Mouse (Mus musculus) liver, embryonic 16.5 days (tissue): ENCODE data around the gene Tmem217. TPM values are rescaled to one million over a fixed set of nuclear protein-coding genes. Genes with fewer than 3 reads are reported as not detected.
A peak's percentile ranks its signal among the peaks of the same experiment; 100 is the strongest.
"Not testable (repeated sequence)": the region's sequence is repeated elsewhere in the genome, so short reads cannot be mapped to it uniquely, and the experiment has no call there.

ENCODE experiments used
- ATAC-seq: fragments of 200-750 bp; cut with Nextera tagmentation; 2 replicates; pipeline ENCODE4 v1.8.0; 2017; ENCODE audit warnings: low read depth, mild to moderate bottlenecking, moderate number of reproducible peaks, moderate library complexity
- H3K27ac ChIP-seq: fragments of 300-500 bp; sonication (generic); 2 replicates; pipeline ENCODE4 v1.5.1; 2014; ENCODE audit warnings: mild to moderate bottlenecking, low read length
- H3K27me3 ChIP-seq: fragments of 300-500 bp; sonication (generic); 2 replicates; pipeline ENCODE4 v1.6.1; 2014; ENCODE audit warnings: low read depth, low read length, mixed read lengths; ENCODE audit not compliant: control insufficient read depth, insufficient read depth
- H3K36me3 ChIP-seq: fragments of 300-500 bp; sonication (generic); 2 replicates; pipeline ENCODE4 v1.6.1; 2014; ENCODE audit warnings: mild to moderate bottlenecking; ENCODE audit not compliant: control insufficient read depth, insufficient read depth
- H3K4me1 ChIP-seq: fragments of 300-500 bp; sonication (generic); 2 replicates; pipeline ENCODE4 v1.6.1; 2014; ENCODE audit warnings: low read depth, low read length, mixed read lengths; ENCODE audit not compliant: control insufficient read depth
- H3K4me2 ChIP-seq: fragments of 300-500 bp; sonication (generic); 2 replicates; pipeline ENCODE4 v1.6.1; 2014; ENCODE audit warnings: low read depth, low read length, mixed read lengths
- H3K4me3 ChIP-seq: fragments of 300-500 bp; sonication (generic); 2 replicates; pipeline ENCODE4 v1.5.1; 2014; ENCODE audit warnings: low read depth, mild to moderate bottlenecking, low read length
- H3K9ac ChIP-seq: fragments of 300-500 bp; sonication (generic); 2 replicates; pipeline ENCODE4 v1.6.1; 2014; ENCODE audit warnings: low read depth, low read length
- H3K9me3 ChIP-seq: fragments of 300-500 bp; sonication (generic); replicated peaks from 2 replicates; pipeline ENCODE4 v1.6.1; 2016; ENCODE audit warnings: low read length; ENCODE audit not compliant: control insufficient read depth
- WGBS: fragments of 180-500 bp; shearing (Covaris S2); extraction: QIAGEN DNeasy Blood & Tissue Kit; methylation state at CpG from one replicate; pipeline ENCODE4 v1.1.7; 2014; ENCODE audit not compliant: insufficient replicate concordance; 5-methylcytosine and 5-hydroxymethylcytosine counted together
- polyA plus RNA-seq: library from polyadenylated mRNA; unstranded; fragments of >200 nt; fragmentation: Nextera tagmentation; extraction: Ambion mirVana; gene quantifications from 2 replicates; pipeline ENCODE4 v1.2.1, GENCODE M21; 2015

The Tmem217 gene
- polyA plus RNA-seq, 1 experiment from 2014 or later: not detected

- peak overlapping the region; percentile 62 for H3K9ac ChIP-seq
- H3K4me2 ChIP-seq: peak overlapping the region; percentile 53
- peak overlapping the region; percentile 10; the same call in 1 of the 2 replicates for H3K4me3 ChIP-seq
- 0 out of 2 replicates have a peak, but pooled peaks cover 2% of the 10 kb centered on the region for H3K9me3 ChIP-seq
- H3K4me1 ChIP-seq: peaks cover 62% of the 10 kb centered on the region
- 0 out of 2 replicates have a peak, but pooled peaks have one; percentile 19 for ATAC-seq
- H3K36me3 ChIP-seq: no peaks in the 10 kb centered on the region
- H3K27me3 ChIP-seq: no peaks in the 10 kb centered on the region
- 27% methylated on average over 7 of the region's 7 CpGs for WGBS
- H3K27ac ChIP-seq: peak overlapping the region; percentile 90
These were observed 50.0 kb downstream of the Tmem217 start for GRCm38 (mm10) chr17:29502005-29502668.

GRCm38 (mm10) chr17:29500802-29501469 lies 51.2 kb downstream of the Tmem217 start:
- Histone ChIP-seq H3K27me3 (no peaks in the 10 kb centered on the region), H3K9ac (peak overlapping the region; percentile 64), H3K36me3 (peaks cover 3% of the 10 kb centered on the region), H3K4me2 (peak overlapping the region; percentile 45), H3K4me1 (peaks cover 74% of the 10 kb centered on the region), H3K4me3 (peak overlapping the region; percentile 7; the same call in 1 of the 2 replicates), H3K27ac (peak overlapping the region; percentile 90), H3K9me3 (0 out of 2 replicates have a peak, but pooled peaks cover 2% of the 10 kb centered on the region)
- 10% methylated on average over 17 of the region's 17 CpGs for WGBS
- peak; percentile 86 for ATAC-seq

- H3K9ac ChIP-seq: peak overlapping the region; percentile 64
- 0 out of 2 replicates have a peak, but pooled peaks cover 2% of the 10 kb centered on the region for H3K9me3 ChIP-seq
- no peaks in the 10 kb centered on the region for H3K27me3 ChIP-seq
- peak overlapping the region; percentile 90 for H3K27ac ChIP-seq
- peak overlapping the region; percentile 7; the same call in 1 of the 2 replicates for H3K4me3 ChIP-seq
- peaks cover 4% of the 10 kb centered on the region for H3K36me3 ChIP-seq
- peaks cover 74% of the 10 kb centered on the region for H3K4me1 ChIP-seq
- ATAC-seq: peak; percentile 10; the same call in 1 of the 2 replicates
- WGBS: 28% methylated on average over 7 of the region's 7 CpGs
- peak overlapping the region; percentile 45 for H3K4me2 ChIP-seq
These were observed 51.9 kb downstream of the Tmem217 start for GRCm38 (mm10) chr17:29500243-29500740.

- Histone ChIP-seq H3K27me3 (no peaks in the 10 kb centered on the region), H3K9ac (peak overlapping the region; percentile 64), H3K9me3 (0 out of 2 replicates have a peak, but pooled peaks cover 2% of the 10 kb centered on the region), H3K27ac (peak overlapping the region; percentile 90), H3K4me1 (peaks cover 81% of the 10 kb centered on the region), H3K36me3 (peaks cover 8% of the 10 kb centered on the region), H3K4me3 (no peak overlapping the region), H3K4me2 (peak overlapping the region; percentile 45)
- 26% methylated on average over 6 of the region's 6 CpGs for WGBS
- peak; percentile 55 for ATAC-seq
These were observed 52.7 kb downstream of the Tmem217 start for GRCm38 (mm10) chr17:29499511-29499910.

- not testable (repeated sequence) for H3K9me3 ChIP-seq, ATAC-seq, H3K27me3 ChIP-seq, H3K4me3 ChIP-seq
- Histone ChIP-seq H3K36me3 (peaks cover 14% of the 10 kb centered on the region), H3K4me1 (peaks cover 86% of the 10 kb centered on the region), H3K27ac (peak overlapping the region; percentile 90), H3K9ac (peak overlapping the region; percentile 64), H3K4me2 (peak overlapping the region; percentile 45; the same call in 1 of the 2 replicates)
- 57% methylated on average over 2 of the region's 2 CpGs for WGBS
These were observed 53.2 kb downstream of the Tmem217 start for GRCm38 (mm10) chr17:29498952-29499351.

GRCm38 (mm10) chr17:29498028-29498427 lies 54.2 kb downstream of the Tmem217 start:
- peak overlapping the region; percentile 53 for H3K9ac ChIP-seq
- H3K27me3 ChIP-seq: no peaks in the 10 kb centered on the region
- H3K9me3 ChIP-seq: no peaks in the 10 kb centered on the region
- peaks cover 89% of the 10 kb centered on the region for H3K4me1 ChIP-seq
- 10% methylated on average over 4 of the region's 4 CpGs for WGBS
- no peak overlapping the region for H3K4me3 ChIP-seq
- peak overlapping the region; percentile 21 for H3K4me2 ChIP-seq
- peak overlapping the region; percentile 90 for H3K27ac ChIP-seq
- peaks cover 22% of the 10 kb centered on the region for H3K36me3 ChIP-seq
- no peak for ATAC-seq

- not testable (repeated sequence) for H3K4me2 ChIP-seq, H3K27me3 ChIP-seq, ATAC-seq, H3K9ac ChIP-seq, H3K4me3 ChIP-seq, H3K9me3 ChIP-seq
- H3K4me1 ChIP-seq: peaks cover 84% of the 10 kb centered on the region
- H3K27ac ChIP-seq: peak overlapping the region; percentile 90
- peaks cover 26% of the 10 kb centered on the region for H3K36me3 ChIP-seq
- 48% methylated on average over 1 of the region's 1 CpGs for WGBS
These were observed 54.7 kb downstream of the Tmem217 start for GRCm38 (mm10) chr17:29497481-29497880.

GRCm38 (mm10) chr17:29497071-29497354 lies 55.2 kb downstream of the Tmem217 start:
- Histone ChIP-seq H3K27me3 (no peaks in the 10 kb centered on the region), H3K4me1 (peaks cover 79% of the 10 kb centered on the region), H3K9me3 (no peaks in the 10 kb centered on the region), H3K4me3 (no peak overlapping the region), H3K27ac (peak overlapping the region; percentile 90), H3K36me3 (peaks cover 29% of the 10 kb centered on the region), H3K4me2 (no peak overlapping the region), H3K9ac (0 out of 2 replicates have a peak overlapping the region, but pooled peaks have one; percentile 44)
- 71% methylated on average over 3 of the region's 3 CpGs for WGBS
- ATAC-seq: no peak
